Mouse (Mus musculus): ENCODE measurements around the gene Otud7b. TPM values are rescaled to one million over a fixed set of nuclear protein-coding genes. Genes with fewer than 3 reads are reported as not detected.
A peak's percentile ranks its signal among the peaks of the same experiment; 100 is the strongest.
"Not testable (repeated sequence)": the region's sequence is repeated elsewhere in the genome, so short reads cannot be mapped to it uniquely, and the experiment has no call there.

The Otud7b gene
- polyA plus RNA-seq, 1 experiment from 2014 or later, result 24.7 TPM

DNA sequence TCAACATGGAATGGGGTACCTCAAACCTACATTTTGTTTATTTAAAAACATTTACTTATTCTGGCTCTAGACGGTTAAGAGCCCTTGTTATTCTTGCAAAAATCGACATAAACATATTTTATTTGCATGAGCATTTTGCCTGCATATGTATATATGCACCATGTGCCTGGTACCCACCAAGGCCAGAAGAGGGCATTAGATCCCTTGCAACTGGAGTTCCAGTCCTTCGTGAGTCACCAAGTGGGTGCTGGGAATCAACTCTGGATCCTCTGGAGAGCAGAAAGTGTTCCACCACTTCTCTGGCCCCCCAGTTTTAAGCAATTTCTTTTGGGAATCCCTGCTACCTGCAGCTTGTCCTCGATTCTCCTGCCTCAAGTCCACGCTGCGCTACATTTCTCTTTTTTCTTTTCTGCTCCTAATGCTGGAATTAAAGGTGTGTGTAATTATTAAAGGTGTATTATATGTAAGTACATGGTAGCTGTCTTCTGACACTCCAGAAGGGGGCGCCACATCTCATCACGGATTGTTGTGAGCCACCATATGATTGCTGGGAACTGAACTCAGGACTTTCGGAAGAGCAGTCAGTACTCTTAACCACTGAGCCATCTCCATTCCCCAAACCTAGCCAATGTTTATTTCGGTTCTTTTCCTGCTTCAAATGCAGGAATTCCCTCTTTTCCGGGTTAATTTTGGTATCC, 91.4 kb downstream of the Otud7b start:
- Histone ChIP-seq H3K4me3 (no peak overlapping the region), H3K4me2 (no peak overlapping the region), H3K9me3 (no peaks in the 10 kb centered on the region), H3K9ac (no peak overlapping the region), H3K36me3 (no peaks in the 10 kb centered on the region), H3K4me1 (peaks cover 15% of the 10 kb centered on the region), H3K27ac (no peak overlapping the region), H3K27me3 (no peaks in the 10 kb centered on the region)
- 94% methylated on average over 11 of the region's 11 CpGs for WGBS
- no peak for ATAC-seq (ENCODE audit: insufficient number of reproducible peaks, low FRiP score, low TSS enrichment, low read depth)

DNA sequence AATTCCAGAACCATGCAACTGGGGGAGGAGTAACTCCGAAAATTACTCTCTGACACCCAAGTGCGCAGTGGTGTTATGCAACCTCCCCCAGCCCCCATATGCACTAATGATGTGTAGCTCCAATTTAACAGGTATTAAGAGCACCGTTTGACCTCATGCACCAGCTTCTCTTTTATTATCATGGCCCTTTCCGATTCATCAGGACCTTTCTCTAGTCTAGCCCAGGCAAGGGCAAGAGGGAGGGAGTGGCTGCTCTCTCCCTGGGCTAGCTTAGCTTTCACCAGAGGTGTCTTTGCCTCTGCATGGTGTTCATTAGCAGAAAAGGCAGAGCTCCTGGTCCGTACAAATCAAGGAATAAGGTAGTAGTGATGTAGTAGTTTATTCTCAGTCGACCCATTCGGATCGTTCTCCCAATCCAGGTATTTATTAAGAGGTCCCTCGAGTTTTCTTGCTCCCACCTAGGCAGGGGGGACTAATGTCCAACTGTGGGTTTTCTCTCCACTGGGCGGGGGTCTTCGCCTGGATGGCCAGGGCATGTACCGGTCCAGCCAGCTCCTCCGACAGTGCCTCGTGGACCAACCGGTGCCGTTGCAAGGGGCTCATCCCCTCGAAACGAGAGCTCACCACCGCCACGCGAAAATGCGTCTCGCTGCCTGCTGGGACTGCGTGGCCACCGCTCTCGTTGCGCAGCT, 92.3 kb downstream of the Otud7b start:
- WGBS, result 16% methylated on average over 27 of the region's 27 CpGs
- peak overlapping the region; percentile 70 for H3K9ac ChIP-seq

DNA sequence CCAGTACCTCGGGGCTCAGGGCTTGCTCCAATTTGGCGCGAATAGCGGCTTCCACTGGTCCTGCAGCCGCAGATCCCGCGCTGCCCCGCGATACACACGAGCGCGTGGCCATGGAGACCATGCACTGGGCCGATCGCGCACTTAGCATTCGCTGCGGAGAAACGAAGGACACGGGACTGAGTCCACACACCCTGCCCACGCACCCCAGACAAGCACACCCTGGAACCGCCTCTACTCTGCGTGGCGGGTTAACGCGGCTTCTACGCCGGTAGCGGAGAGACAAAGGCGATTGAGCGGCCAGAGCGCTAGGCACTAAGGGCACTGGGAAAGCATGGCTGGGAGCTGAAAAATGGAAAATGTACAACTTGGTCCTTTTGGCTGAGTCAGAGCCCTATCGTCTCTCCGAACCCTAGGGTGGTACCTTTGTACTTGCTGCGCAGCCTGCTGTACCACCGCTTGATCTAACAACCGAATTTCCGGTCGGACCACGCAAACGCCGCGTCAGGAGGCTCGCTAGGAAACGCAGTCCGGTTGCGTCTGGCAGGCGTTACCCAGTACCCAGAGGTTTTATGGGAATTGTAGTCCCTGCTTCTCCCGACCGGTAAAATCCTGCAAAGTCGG, 92.9 kb downstream of the Otud7b start:
- 0% methylated on average over 50 of the region's 50 CpGs for WGBS
- Histone ChIP-seq H3K27ac (peak overlapping the region; percentile 97), H3K4me2 (peak overlapping the region; percentile 98), H3K27me3 (no peaks in the 10 kb centered on the region), H3K4me3 (peak overlapping the region; percentile 67), H3K9ac (peak overlapping the region; percentile 70), H3K36me3 (no peaks in the 10 kb centered on the region), H3K4me1 (peaks cover 15% of the 10 kb centered on the region), H3K9me3 (no peaks in the 10 kb centered on the region)
- ATAC-seq (ENCODE audit: insufficient number of reproducible peaks, low FRiP score, low TSS enrichment, low read depth), result peak; percentile 90

More for the DNA sequence above, 92.3 kb downstream of the Otud7b start:
- no peaks in the 10 kb centered on the region for H3K27me3 ChIP-seq
- peak overlapping the region; percentile 97 for H3K27ac ChIP-seq
- no peaks in the 10 kb centered on the region for H3K36me3 ChIP-seq
- H3K4me1 ChIP-seq, result peaks cover 15% of the 10 kb centered on the region
- peak overlapping the region; percentile 67 for H3K4me3 ChIP-seq
- ATAC-seq (ENCODE audit: insufficient number of reproducible peaks, low FRiP score, low TSS enrichment, low read depth), result peak; percentile 40; the same call in 1 of the 2 replicates
- H3K4me2 ChIP-seq, result peak overlapping the region; percentile 98
- H3K9me3 ChIP-seq, result no peaks in the 10 kb centered on the region

DNA sequence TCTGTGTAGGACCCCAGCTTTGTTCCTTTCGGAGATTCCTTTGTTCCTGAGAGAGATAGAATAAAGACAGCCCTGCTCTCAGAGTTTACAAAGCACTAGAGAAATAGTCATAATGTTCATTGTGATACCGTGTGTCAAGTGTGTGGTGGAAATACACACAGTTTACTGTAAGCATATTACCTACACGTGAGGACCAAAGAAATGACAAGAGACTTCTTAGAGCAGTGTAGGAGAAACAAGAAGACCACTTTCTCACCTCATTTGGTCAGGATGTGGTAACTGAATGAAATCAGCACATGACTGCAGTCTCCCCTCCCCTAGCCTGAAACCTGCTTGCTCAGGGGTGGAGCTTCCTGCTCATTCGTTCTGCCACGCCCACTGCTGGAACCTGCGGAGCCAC, 93.9 kb downstream of the Otud7b start:
- 5% methylated on average over 6 of the region's 6 CpGs for WGBS
- no peaks in the 10 kb centered on the region for H3K27me3 ChIP-seq
- peak overlapping the region; percentile 98 for H3K4me2 ChIP-seq
- 0 out of 2 replicates have a peak overlapping the region, but pooled peaks have one; percentile 1 for H3K9ac ChIP-seq
- H3K4me3 ChIP-seq, result peak overlapping the region; percentile 67
- H3K27ac ChIP-seq, result peak overlapping the region; percentile 28; the same call in 1 of the 2 replicates
- no peaks in the 10 kb centered on the region for H3K36me3 ChIP-seq
- no peaks in the 10 kb centered on the region for H3K9me3 ChIP-seq
- peaks cover 15% of the 10 kb centered on the region for H3K4me1 ChIP-seq
- ATAC-seq (ENCODE audit: insufficient number of reproducible peaks, low FRiP score, low TSS enrichment, low read depth), result no peak

DNA sequence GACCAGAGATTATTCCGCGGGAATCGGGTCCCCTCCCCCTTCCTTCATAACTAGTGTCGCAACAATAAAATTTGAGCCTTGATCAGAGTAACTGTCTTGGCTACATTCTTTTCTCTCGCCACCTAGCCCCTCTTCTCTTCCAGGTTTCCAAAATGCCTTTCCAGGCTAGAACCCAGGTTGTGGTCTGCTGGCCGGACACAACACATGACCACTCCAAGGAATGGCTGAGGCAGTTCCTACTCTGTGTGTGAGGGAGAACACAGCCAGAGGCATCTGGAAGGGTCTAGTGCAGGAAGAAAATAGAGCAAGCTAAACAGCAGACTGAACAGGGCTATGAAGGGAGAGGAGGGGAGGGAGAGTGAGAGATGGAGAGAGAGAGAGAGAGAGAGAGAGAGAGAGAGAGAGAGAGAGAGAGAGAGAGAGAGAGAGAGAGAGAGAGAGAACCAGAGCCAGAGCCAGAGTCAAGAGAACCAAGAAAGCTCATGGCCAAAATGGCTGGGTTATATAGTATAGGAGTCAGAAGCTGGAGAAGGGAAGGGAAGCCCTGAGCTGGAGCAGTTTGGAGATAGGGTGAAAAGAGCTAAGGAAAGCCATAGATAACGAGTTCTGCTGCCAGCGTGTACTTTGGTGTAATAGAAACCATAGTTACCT, 94.4 kb downstream of the Otud7b start:
- not testable (repeated sequence) for H3K9ac ChIP-seq; H3K27ac ChIP-seq; H3K27me3 ChIP-seq; H3K36me3 ChIP-seq; ATAC-seq (ENCODE audit: insufficient number of reproducible peaks, low FRiP score, low TSS enrichment, low read depth); H3K4me2 ChIP-seq; H3K9me3 ChIP-seq
- peaks cover 15% of the 10 kb centered on the region for H3K4me1 ChIP-seq
- H3K4me3 ChIP-seq, result peak overlapping the region; percentile 67; the same call in 1 of the 2 replicates
- WGBS, result 25% methylated on average over 8 of the region's 8 CpGs

DNA sequence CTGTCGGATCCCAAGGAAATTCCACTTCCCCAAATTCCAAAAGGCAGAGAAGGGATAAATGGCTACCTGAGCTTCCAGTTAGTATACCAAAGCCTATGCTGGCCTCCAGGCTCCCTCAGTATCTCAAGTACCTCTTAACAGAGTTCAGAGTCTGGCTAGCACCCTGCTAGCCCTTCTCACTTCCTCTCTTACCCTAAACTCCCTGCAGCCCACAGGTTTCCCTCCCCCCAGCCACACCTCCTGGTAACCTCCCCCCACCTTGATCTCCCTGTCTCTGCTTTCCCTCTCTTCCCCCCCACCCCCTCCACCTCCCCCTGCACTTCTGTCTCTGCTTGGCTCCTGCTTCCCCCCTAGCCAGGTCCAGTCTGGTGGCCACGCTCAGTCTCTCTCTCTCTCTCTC, 95.4 kb downstream of the Otud7b start:
- ATAC-seq (ENCODE audit: insufficient number of reproducible peaks, low FRiP score, low TSS enrichment, low read depth), result no peak
- H3K4me1 ChIP-seq, result peaks cover 15% of the 10 kb centered on the region
- no peak overlapping the region for H3K4me3 ChIP-seq
- H3K27me3 ChIP-seq, result no peaks in the 10 kb centered on the region
- WGBS, result 52% methylated on average over 2 of the region's 2 CpGs
- H3K9ac ChIP-seq, result no peak overlapping the region
- no peak overlapping the region for H3K27ac ChIP-seq
- no peaks in the 10 kb centered on the region for H3K9me3 ChIP-seq
- no peak overlapping the region for H3K4me2 ChIP-seq
- no peaks in the 10 kb centered on the region for H3K36me3 ChIP-seq

DNA sequence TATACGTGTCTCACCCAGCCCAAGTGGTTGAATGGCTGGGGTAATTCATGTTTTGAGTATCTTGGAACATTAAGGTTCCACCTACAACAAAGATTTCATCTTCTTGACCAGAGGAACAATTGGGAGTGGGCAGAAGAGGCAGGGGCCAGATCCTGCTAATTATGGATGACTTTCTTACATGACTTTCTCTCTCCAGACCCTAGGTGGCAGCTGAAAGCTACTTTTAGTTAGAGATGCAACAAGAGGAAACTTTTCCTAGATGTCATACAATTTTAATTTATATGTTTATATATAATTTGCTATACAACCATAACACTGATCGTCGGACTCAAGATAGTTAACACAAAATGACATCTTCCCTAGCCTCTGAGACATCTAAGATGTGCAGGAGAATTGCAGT, 103.5 kb downstream of the Otud7b start:
- Histone ChIP-seq H3K27ac (no peak overlapping the region), H3K4me3 (no peak overlapping the region), H3K36me3 (no peaks in the 10 kb centered on the region), H3K27me3 (no peaks in the 10 kb centered on the region), H3K4me2 (no peak overlapping the region), H3K9me3 (no peaks in the 10 kb centered on the region), H3K4me1 (no peaks in the 10 kb centered on the region), H3K9ac (no peak overlapping the region)
- 75% methylated on average over 3 of the region's 3 CpGs for WGBS
- no peak for ATAC-seq (ENCODE audit: insufficient number of reproducible peaks, low FRiP score, low TSS enrichment, low read depth)

DNA sequence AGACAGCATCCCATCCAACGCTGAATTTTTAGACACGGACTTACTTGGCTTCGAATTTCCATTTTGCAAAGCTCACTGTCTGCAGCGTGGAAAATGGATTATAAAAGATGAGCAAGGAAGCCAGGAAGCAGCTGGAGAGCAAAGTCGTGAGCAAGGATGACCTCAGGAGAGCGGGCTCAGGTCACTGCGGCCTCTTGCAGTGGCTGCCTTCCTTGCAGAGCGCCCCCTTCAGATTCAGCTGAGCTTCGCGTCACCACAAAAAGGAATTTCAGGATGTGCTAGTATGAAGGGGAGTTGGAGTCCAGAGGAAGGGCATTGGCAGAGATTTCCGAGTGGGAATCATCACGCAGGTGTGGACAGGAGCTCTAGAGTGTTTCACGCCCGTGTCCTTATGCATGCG, 104.9 kb downstream of the Otud7b start:
- H3K4me1 ChIP-seq, result no peaks in the 10 kb centered on the region
- no peaks in the 10 kb centered on the region for H3K27me3 ChIP-seq
- H3K9ac ChIP-seq, result no peak overlapping the region
- H3K4me3 ChIP-seq, result no peak overlapping the region
- H3K27ac ChIP-seq, result no peak overlapping the region
- H3K9me3 ChIP-seq, result no peaks in the 10 kb centered on the region
- WGBS, result 27% methylated on average over 15 of the region's 15 CpGs
- no peak for ATAC-seq (ENCODE audit: insufficient number of reproducible peaks, low FRiP score, low TSS enrichment, low read depth)
- no peak overlapping the region for H3K4me2 ChIP-seq
- no peaks in the 10 kb centered on the region for H3K36me3 ChIP-seq

Other genes starting within 250 kb of the Otud7b start
- gene Prpf3, start 248.6 kb upstream of the Otud7b start, polyA plus RNA-seq (2015; fragmentation: Nextera tagmentation; extraction: Ambion mirVana), result 41.2 and 46.1 TPM in 2 replicates
- gene Mrps21, start 233.0 kb upstream of the Otud7b start, polyA plus RNA-seq (2015; fragmentation: Nextera tagmentation; extraction: Ambion mirVana), result 267 and 300 TPM in 2 replicates
- 11.9 and 13.6 TPM in 2 replicates for gene Ciart, start 222.3 kb upstream of the Otud7b start, polyA plus RNA-seq (2015; fragmentation: Nextera tagmentation; extraction: Ambion mirVana)
- gene BC028528, start 212.5 kb upstream of the Otud7b start, polyA plus RNA-seq (2015; fragmentation: Nextera tagmentation; extraction: Ambion mirVana), result 24.9 and 26.4 TPM in 2 replicates
- 30.2 and 35.9 TPM in 2 replicates for gene Aph1a, start 210.6 kb upstream of the Otud7b start, polyA plus RNA-seq (2015; fragmentation: Nextera tagmentation; extraction: Ambion mirVana)
- 5.6 and 8.9 TPM in 2 replicates for gene Car14, start 199.8 kb upstream of the Otud7b start, polyA plus RNA-seq (2015; fragmentation: Nextera tagmentation; extraction: Ambion mirVana)
- 167 and 177 TPM in 2 replicates for gene Anp32e, start 175.3 kb upstream of the Otud7b start, polyA plus RNA-seq (2015; fragmentation: Nextera tagmentation; extraction: Ambion mirVana)
- gene Plekho1, start 108.5 kb upstream of the Otud7b start, polyA plus RNA-seq (2015; fragmentation: Nextera tagmentation; extraction: Ambion mirVana), result 35.2 and 39.2 TPM in 2 replicates
- gene Vps45, start 46.1 kb upstream of the Otud7b start, polyA plus RNA-seq (2015; fragmentation: Nextera tagmentation; extraction: Ambion mirVana), result 35.8 and 37.0 TPM in 2 replicates
- gene Mtmr11, start 57.5 kb downstream of the Otud7b start, polyA plus RNA-seq (2015; fragmentation: Nextera tagmentation; extraction: Ambion mirVana), result 33.5 and 33.6 TPM in 2 replicates
- 148 TPM in 2 replicates for gene Sf3b4, start 67.8 kb downstream of the Otud7b start, polyA plus RNA-seq (2015; fragmentation: Nextera tagmentation; extraction: Ambion mirVana)
- 2.7 and 3.0 TPM in 2 replicates for gene Sv2a, start 76.6 kb downstream of the Otud7b start, polyA plus RNA-seq (2015; fragmentation: Nextera tagmentation; extraction: Ambion mirVana)
- gene Bola1, start 115.2 kb downstream of the Otud7b start, polyA plus RNA-seq (2015; fragmentation: Nextera tagmentation; extraction: Ambion mirVana), result 45.2 and 46.0 TPM in 2 replicates
- not detected in 2 replicates for gene Hist2h2ab, start 115.3 kb downstream of the Otud7b start, polyA plus RNA-seq (2015; fragmentation: Nextera tagmentation; extraction: Ambion mirVana)
- 5.9 and 8.7 TPM in 2 replicates for gene Hist2h2ac, start 116.4 kb downstream of the Otud7b start, polyA plus RNA-seq (2015; fragmentation: Nextera tagmentation; extraction: Ambion mirVana)
- 5.3 and 5.4 TPM in 2 replicates for gene Hist2h2be, start 116.6 kb downstream of the Otud7b start, polyA plus RNA-seq (2015; fragmentation: Nextera tagmentation; extraction: Ambion mirVana)
- 3.5 and 4.1 TPM in 2 replicates for gene Hist2h3c2, start 134.6 kb downstream of the Otud7b start, polyA plus RNA-seq (2015; fragmentation: Nextera tagmentation; extraction: Ambion mirVana)
- 27.0 and 35.1 TPM in 2 replicates for gene Hist2h2aa2, start 135.7 kb downstream of the Otud7b start, polyA plus RNA-seq (2015; fragmentation: Nextera tagmentation; extraction: Ambion mirVana)
- 21.8 and 24.8 TPM in 2 replicates for gene Hist2h2aa1, start 141.0 kb downstream of the Otud7b start, polyA plus RNA-seq (2015; fragmentation: Nextera tagmentation; extraction: Ambion mirVana)
- gene Hist2h3c1, start 142.2 kb downstream of the Otud7b start, polyA plus RNA-seq (2015; fragmentation: Nextera tagmentation; extraction: Ambion mirVana), result 0.13 and 0.60 TPM in 2 replicates
- 3.9 and 11.4 TPM in 2 replicates for gene Hist2h4, start 158.8 kb downstream of the Otud7b start, polyA plus RNA-seq (2015; fragmentation: Nextera tagmentation; extraction: Ambion mirVana)
- 37.0 and 53.8 TPM in 2 replicates for gene Hist2h3b, start 164.1 kb downstream of the Otud7b start, polyA plus RNA-seq (2015; fragmentation: Nextera tagmentation; extraction: Ambion mirVana)
- 5.2 and 10.7 TPM in 2 replicates for gene Hist2h2bb, start 165.2 kb downstream of the Otud7b start, polyA plus RNA-seq (2015; fragmentation: Nextera tagmentation; extraction: Ambion mirVana)
- gene Fcgr1, start 189.4 kb downstream of the Otud7b start, polyA plus RNA-seq (2015; fragmentation: Nextera tagmentation; extraction: Ambion mirVana), result 2.6 and 3.5 TPM in 2 replicates

Data from limb, embryonic 15.5 days (tissue).